Mouse (Mus musculus): ENCODE measurements around the gene Arap2. TPM values are rescaled to one million over a fixed set of nuclear protein-coding genes. Genes with fewer than 3 reads are reported as not detected.

Gene Arap2
- polyA plus RNA-seq (2015; fragmentation: Nextera tagmentation; extraction: Ambion mirVana): 1.8 and 2.8 TPM in 2 replicates

DNA sequence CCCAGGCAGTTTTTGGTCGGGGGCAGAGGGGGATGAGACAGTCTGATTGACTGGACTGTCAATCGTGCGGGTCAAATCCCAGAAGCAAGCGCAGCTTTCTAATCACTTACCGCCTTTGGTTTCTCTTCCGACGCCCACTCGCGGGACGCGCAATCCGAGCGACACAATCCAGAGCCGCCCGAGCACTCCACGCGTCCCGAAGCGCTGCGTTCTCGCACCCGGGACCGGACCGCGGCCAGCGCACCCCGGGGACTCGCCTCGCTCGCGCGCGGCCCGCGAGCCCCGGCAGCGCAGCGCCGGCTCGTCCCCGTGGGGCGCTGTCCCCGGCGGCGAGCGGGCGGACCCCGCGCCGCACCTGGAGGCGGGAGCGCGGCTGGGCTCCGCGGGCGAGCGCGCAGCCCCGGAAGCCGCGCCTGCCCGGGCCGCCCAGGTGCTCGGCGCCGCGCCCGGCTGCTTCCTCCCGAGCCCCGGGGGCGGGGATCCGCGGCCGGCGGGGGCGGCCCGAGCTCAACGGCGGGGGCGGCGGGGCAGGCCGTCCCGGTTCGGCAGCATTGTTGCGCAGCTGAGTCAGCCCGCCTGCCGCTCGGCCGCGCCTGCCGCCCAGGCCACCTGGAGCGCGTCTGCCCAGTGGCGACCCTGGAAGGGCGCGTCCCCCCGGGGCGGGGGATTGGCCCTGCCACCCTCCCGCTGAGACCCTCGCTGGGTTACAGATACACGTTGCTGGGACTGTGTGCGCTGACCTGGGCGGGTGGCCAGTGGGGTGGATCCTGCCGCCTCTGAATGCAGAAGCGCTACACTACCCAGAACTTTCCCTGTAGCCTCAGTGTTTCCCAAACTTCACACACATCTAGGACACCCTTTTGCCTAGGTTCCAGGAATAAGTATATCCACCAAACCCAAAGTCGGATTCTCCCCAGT lies at the start of gene Arap2:
TSS of gene Arap2 (minus strand) at position 376 of the 918 bp plus-strand sequence.
- peak within 1 kb of the TSS; percentile 81 for H3K9ac ChIP-seq
- under 1% methylated on average over 79 of the region's 106 CpGs for WGBS
- H3K27me3 ChIP-seq (replicated peaks): peaks cover 3% of the 10 kb centered on the region
- H3K27ac ChIP-seq (replicated peaks): no peak within 1 kb of the TSS
- peak within 1 kb of the TSS; percentile 73 for H3K4me3 ChIP-seq
- H3K9me3 ChIP-seq: no peaks in the 10 kb centered on the region
- H3K4me2 ChIP-seq: peak within 1 kb of the TSS; percentile 84
- H3K4me1 ChIP-seq: peaks cover 31% of the 10 kb centered on the region
- H3K36me3 ChIP-seq: no peaks in the 10 kb centered on the region
- ATAC-seq (ENCODE audit: extremely low read depth, insufficient number of reproducible peaks, low FRiP score, low TSS enrichment): peak; percentile 71; the same call in 1 of the 2 replicates

DNA sequence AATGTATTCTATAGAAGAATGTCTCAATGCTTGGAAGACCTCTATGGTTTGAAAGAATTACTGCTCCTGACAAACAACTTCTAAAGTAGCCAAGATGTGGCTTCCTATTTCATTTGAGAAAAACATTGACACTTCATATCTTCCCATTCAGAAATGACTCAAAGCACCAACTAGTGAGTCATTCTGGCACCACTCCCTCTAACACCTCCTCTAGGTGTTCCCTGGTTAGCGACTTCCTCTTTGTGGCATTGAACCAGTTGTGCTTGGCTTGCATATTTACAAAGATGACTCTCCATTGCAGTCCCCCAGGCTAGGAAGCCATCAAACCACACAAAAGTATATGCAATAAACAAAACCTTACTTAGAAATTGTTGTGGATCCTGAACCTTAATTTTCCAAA lies 49.8 kb upstream of the Arap2 start:
- WGBS: 66% methylated on average over 1 of the region's 1 CpGs

DNA sequence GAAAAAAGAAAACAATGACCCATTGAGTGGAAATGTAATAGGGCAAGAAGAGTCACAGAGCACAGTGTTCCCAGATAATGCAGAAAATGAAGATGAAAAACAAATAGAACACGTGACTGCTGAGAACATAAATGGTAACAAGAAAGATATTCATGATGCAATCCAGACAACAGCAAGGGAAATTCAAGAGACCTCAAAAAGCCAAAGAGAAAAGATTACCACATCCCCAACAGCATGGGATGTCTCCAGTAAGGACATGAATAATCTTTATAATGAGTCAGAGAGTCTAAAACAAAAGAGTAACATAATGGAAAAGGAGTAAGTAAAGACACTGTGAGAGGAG lies 48.1 kb upstream of the Arap2 start:
- Histone ChIP-seq H3K9me3 (peaks cover under 1% of the 10 kb centered on the region; the same call in 1 of the 2 replicates), H3K27me3 (replicated peaks) (no peaks in the 10 kb centered on the region), H3K4me3 (no peak overlapping the region), H3K27ac (replicated peaks) (no peak overlapping the region), H3K9ac (no peak overlapping the region), H3K4me2 (no peak overlapping the region), H3K36me3 (no peaks in the 10 kb centered on the region), H3K4me1 (no peaks in the 10 kb centered on the region)
- WGBS: 30% methylated on average over 1 of the region's 1 CpGs
- no peak for ATAC-seq (ENCODE audit: extremely low read depth, insufficient number of reproducible peaks, low FRiP score, low TSS enrichment)

More for the DNA sequence above, 49.8 kb upstream of the Arap2 start:
- H3K4me1 ChIP-seq: no peaks in the 10 kb centered on the region
- H3K9me3 ChIP-seq: no peaks in the 10 kb centered on the region
- no peaks in the 10 kb centered on the region for H3K27me3 ChIP-seq (replicated peaks)
- no peak for ATAC-seq (ENCODE audit: extremely low read depth, insufficient number of reproducible peaks, low FRiP score, low TSS enrichment)
- H3K4me2 ChIP-seq: no peak overlapping the region
- no peaks in the 10 kb centered on the region for H3K36me3 ChIP-seq
- H3K9ac ChIP-seq: no peak overlapping the region
- H3K27ac ChIP-seq (replicated peaks): no peak overlapping the region
- no peak overlapping the region for H3K4me3 ChIP-seq

DNA sequence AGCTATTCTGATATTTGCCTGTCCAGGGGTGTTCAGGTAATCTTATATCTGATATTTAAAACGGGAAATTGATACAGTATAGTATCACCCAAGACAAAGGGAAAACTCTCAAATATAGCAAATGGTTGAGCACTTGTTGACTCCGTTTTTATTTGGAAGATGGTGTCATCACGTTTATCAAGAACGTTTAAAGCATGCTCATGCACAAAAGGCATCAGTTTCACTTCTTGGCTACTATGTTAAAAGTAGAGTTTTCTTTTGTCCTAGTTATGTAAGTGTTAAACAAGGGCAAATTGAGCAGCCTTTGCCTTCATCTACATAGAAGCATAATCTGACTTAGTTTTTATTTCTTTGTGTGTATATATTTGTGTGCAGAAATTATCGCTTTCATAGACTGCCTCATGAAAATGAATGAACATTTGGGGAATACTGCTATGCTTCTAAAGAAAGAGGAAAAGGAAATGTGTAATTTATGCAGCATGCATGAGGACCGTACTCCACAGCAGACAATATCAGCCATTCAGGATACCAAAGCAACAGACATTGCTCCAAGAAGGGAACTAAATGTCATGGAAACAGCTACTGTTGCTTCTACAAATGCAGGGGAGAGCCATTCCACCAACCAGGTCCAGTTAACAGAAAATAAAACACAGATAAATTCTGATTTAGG lies 47.6 kb upstream of the Arap2 start, which contains the start of gene Dthd1:
TSS of gene Dthd1 (plus strand) at position 422 of the 670 bp plus-strand sequence.
- H3K4me3 ChIP-seq: no peak within 1 kb of the TSS
- no peak for ATAC-seq (ENCODE audit: extremely low read depth, insufficient number of reproducible peaks, low FRiP score, low TSS enrichment)
- no peak within 1 kb of the TSS for H3K4me2 ChIP-seq
- no peaks in the 10 kb centered on the region for H3K4me1 ChIP-seq
- H3K36me3 ChIP-seq: no peaks in the 10 kb centered on the region
- H3K9me3 ChIP-seq: peaks cover 6% of the 10 kb centered on the region
- no peak within 1 kb of the TSS for H3K9ac ChIP-seq
- H3K27me3 ChIP-seq (replicated peaks): no peaks in the 10 kb centered on the region
- 64% methylated on average over 6 of the region's 6 CpGs for WGBS
- no peak within 1 kb of the TSS for H3K27ac ChIP-seq (replicated peaks)

DNA sequence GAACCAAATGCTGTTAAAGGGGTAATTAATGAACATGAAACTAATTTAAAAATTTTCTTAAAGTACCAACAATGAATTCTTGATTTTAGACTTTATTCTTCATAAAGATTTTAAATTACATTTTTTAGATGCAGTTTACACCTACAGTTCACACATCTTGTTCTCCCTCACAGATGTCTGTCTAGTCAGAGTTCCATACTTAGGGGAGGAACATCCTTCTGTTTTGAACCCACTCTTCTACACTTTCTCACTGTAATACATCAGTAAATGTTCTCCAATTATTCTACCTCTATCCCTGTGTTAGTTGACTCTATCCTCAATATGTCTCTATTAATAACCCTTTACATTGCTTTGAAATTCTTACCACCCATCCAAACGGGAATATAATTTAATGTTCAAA lies 26.8 kb upstream of the Arap2 start:
- WGBS: 65% methylated on average over 1 of the region's 1 CpGs
- Histone ChIP-seq H3K27ac (replicated peaks) (no peak overlapping the region), H3K27me3 (replicated peaks) (no peaks in the 10 kb centered on the region), H3K4me1 (no peaks in the 10 kb centered on the region), H3K4me2 (no peak overlapping the region), H3K4me3 (no peak overlapping the region), H3K9me3 (no peaks in the 10 kb centered on the region), H3K9ac (no peak overlapping the region), H3K36me3 (no peaks in the 10 kb centered on the region)
- no peak for ATAC-seq (ENCODE audit: extremely low read depth, insufficient number of reproducible peaks, low FRiP score, low TSS enrichment)

DNA sequence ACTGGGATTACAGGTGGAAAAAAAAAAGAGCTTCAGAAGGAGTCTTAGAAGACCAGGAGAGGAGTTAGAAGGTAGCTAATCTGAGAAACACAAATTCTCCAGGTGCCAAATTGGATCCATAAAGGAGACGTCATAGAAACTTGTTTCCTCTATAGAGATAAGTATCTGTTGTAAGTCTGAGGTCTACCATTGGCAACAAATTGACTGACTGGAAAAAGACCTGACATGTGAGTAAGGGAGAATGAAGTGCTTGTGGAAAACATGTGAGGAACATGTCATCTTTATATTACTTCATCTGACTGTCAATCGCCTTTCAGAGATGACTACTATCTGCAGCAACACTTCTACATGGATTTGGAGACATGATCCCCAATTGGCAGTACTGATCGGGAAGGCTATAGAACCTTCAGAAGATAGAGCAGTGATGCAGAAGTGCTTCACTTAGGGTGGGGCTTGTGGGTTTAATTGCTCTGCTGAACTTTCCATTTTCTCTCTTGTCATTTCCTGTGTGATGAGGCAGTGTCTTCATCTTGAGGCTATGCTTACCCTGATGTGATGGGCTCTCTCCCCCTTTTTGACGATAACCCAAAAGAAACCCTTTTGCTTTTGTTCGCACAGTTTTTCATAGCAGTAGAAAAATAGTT lies 25.1 kb upstream of the Arap2 start:
- Histone ChIP-seq H3K36me3 (no peaks in the 10 kb centered on the region), H3K27ac (replicated peaks) (no peak overlapping the region), H3K27me3 (replicated peaks) (no peaks in the 10 kb centered on the region), H3K9me3 (no peaks in the 10 kb centered on the region), H3K4me2 (no peak overlapping the region), H3K4me1 (no peaks in the 10 kb centered on the region), H3K9ac (no peak overlapping the region), H3K4me3 (no peak overlapping the region)
- 80% methylated on average over 5 of the region's 5 CpGs for WGBS
- no peak for ATAC-seq (ENCODE audit: extremely low read depth, insufficient number of reproducible peaks, low FRiP score, low TSS enrichment)

DNA sequence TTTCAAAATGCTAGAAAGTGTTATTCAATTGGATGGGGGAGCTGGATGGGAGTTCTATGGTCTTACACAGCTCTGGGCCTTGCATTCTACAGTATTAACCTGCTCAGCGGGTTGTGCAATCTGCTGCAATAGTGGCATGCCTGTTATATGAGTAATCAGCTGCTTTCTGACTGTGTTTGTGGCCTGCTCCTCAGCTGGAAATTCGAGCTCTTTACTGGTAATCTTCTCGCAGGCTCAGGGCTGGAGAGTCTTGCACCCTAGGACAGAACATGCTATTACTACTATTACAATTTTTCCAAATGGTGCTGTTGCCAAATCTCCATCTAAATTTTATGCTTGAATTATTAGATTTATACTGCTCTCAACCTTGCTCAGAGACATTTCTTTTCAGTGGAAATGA lies 20.9 kb upstream of the Arap2 start:
- Histone ChIP-seq H3K27me3 (replicated peaks) (no peaks in the 10 kb centered on the region), H3K9ac (no peak overlapping the region), H3K36me3 (no peaks in the 10 kb centered on the region), H3K4me2 (no peak overlapping the region), H3K4me1 (no peaks in the 10 kb centered on the region), H3K4me3 (no peak overlapping the region), H3K9me3 (no peaks in the 10 kb centered on the region), H3K27ac (replicated peaks) (no peak overlapping the region)
- ATAC-seq (ENCODE audit: extremely low read depth, insufficient number of reproducible peaks, low FRiP score, low TSS enrichment): no peak
- 77% methylated on average over 3 of the region's 3 CpGs for WGBS

DNA sequence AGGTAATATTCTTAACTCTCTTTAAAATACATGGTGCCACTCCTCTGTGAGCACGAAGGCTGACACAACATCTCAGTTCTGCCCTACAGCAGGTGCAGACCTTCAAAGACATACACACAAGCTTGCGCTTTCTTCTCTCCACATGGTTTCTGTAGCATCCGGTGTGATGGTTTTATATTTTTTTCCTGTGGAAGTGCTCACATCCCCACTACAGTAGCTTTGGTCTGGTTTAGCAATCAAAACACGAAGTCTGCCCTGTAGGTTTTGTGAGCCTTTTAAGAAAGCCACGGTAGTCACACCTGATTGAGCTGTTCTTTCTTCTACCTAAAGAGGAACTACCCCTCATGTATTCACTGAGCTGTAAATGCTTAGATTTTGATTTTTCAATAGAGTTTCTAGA lies 12.7 kb upstream of the Arap2 start:
- Histone ChIP-seq H3K27ac (replicated peaks) (no peak overlapping the region), H3K9me3 (no peaks in the 10 kb centered on the region), H3K9ac (no peak overlapping the region), H3K4me1 (no peaks in the 10 kb centered on the region), H3K27me3 (replicated peaks) (no peaks in the 10 kb centered on the region), H3K4me3 (no peak overlapping the region), H3K36me3 (no peaks in the 10 kb centered on the region), H3K4me2 (no peak overlapping the region)
- 71% methylated on average over 5 of the region's 5 CpGs for WGBS
- ATAC-seq (ENCODE audit: extremely low read depth, insufficient number of reproducible peaks, low FRiP score, low TSS enrichment): no peak

DNA sequence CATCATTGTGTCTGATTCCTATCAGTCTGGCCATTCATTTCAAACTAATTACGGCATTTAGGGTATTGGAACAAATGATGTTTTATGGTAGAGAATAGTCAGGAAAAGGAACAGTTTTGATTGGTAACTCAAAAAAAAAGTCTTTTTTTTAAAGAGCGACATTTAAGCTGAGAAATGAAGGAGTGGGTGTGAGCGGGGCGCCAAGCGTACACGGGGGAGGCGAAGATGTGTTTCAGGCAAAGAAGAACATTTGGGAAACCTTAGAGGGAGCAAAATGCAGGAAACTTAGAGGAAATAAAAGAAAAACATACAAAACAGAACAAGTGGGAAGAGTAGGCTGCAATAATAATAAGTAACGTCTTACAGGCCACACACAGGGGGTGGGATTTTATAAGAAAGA lies 11.8 kb upstream of the Arap2 start:
- Histone ChIP-seq H3K9ac (no peak overlapping the region), H3K4me1 (no peaks in the 10 kb centered on the region), H3K4me3 (no peak overlapping the region), H3K4me2 (no peak overlapping the region), H3K36me3 (no peaks in the 10 kb centered on the region), H3K9me3 (no peaks in the 10 kb centered on the region), H3K27ac (replicated peaks) (no peak overlapping the region), H3K27me3 (replicated peaks) (no peaks in the 10 kb centered on the region)
- 84% methylated on average over 8 of the region's 8 CpGs for WGBS
- ATAC-seq (ENCODE audit: extremely low read depth, insufficient number of reproducible peaks, low FRiP score, low TSS enrichment): no peak

DNA sequence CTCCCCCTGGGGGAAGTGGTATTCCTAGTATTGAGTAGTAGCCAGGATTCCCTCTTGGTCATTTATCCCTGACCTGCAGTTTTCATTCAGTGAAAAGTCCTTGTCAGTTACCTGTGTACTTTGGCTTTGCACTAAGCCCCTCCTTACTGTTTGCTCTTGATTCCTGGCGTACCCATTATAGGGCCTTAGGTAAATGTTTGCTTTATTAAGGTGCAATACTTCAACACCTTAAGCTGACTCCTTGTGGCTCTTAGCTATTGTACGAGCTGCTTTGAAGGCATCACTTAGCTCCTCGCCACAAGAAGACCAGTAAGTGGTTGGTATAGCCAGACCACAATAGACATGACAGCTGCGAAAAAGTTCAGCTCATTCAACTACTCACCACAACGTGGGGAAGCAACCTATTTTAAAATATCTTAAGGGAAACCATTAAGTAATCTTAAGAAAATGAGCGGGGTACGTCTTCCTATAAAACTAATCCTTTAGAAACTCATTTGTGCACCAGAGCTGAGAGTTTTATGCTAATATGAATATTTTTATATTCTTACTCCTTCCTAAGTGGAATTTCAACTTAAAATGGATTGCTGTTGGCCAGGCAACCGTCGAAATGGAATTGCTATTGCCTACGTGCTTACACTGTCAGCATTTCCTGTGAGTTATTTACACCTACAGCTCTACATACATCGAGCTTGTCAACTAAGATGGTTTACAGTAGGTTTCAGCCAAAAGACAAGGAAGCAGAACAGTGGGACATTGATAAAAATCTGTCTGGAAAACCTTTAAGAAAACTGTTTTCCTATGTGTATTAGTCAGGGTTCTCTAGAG lies 6.0 kb upstream of the Arap2 start:
- ATAC-seq (ENCODE audit: extremely low read depth, insufficient number of reproducible peaks, low FRiP score, low TSS enrichment): no peak
- no peak overlapping the region for H3K4me3 ChIP-seq
- whole genome bisulfite sequencing: 73% methylated on average over 11 of the region's 11 CpGs

DNA sequence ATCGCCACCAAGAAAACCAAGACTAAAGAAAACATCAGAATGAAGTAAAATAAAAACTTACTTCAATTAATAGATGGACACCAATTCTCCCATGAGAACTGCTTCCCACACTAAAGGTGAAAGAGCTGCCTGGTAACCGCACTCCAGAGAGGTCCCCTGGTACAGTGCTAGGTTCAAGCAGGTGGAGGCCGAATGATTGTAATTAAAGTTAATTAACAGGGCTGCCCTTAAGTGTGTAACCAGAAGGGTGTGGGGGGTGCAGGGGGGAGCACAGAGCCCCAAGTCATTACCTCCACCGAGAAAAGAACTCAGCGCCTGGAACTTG lies 538 bp downstream of the Arap2 start:
- H3K27me3 ChIP-seq (replicated peaks): peaks cover 3% of the 10 kb centered on the region
- peak overlapping the region; percentile 84 for H3K4me2 ChIP-seq
- peak overlapping the region; percentile 81 for H3K9ac ChIP-seq
- no peaks in the 10 kb centered on the region for H3K36me3 ChIP-seq
- H3K27ac ChIP-seq (replicated peaks): no peak overlapping the region
- ATAC-seq (ENCODE audit: extremely low read depth, insufficient number of reproducible peaks, low FRiP score, low TSS enrichment): no peak
- peaks cover 36% of the 10 kb centered on the region for H3K4me1 ChIP-seq
- 16% methylated on average over 5 of the region's 5 CpGs for WGBS
- H3K4me3 ChIP-seq: peak overlapping the region; percentile 73
- no peaks in the 10 kb centered on the region for H3K9me3 ChIP-seq

More for the DNA sequence above, 6.0 kb upstream of the Arap2 start:
- Histone ChIP-seq H3K27me3 (replicated peaks) (peaks cover under 1% of the 10 kb centered on the region), H3K9me3 (no peaks in the 10 kb centered on the region), H3K4me1 (no peaks in the 10 kb centered on the region), H3K36me3 (no peaks in the 10 kb centered on the region), H3K4me2 (no peak overlapping the region), H3K27ac (replicated peaks) (no peak overlapping the region), H3K9ac (no peak overlapping the region)
